Mouse (Mus musculus) cerebellum, adult 2 months (tissue): Measurements from ENCODE around the gene Crym. TPM values are rescaled to one million over a fixed set of nuclear protein-coding genes. Genes with fewer than 3 reads are reported as not detected.

ENCODE experiments used
- DNase-seq, 2 experiments: peaks; one replicate each; pipeline ENCODE4 v3.0.0; 2021
- H3K27ac ChIP-seq: fragments of 200-500 bp; 2 replicates; pipeline ENCODE4 v1.5.1; 2012; ENCODE audit warnings: low read length, control low read depth, inconsistent platforms; ENCODE audit not compliant: insufficient read depth
- H3K27me3 ChIP-seq: fragments of 200-500 bp; 2 replicates; pipeline ENCODE4 v1.6.1; 2012; ENCODE audit warnings: inconsistent platforms, mild to moderate bottlenecking, low read length, moderate library complexity; ENCODE audit not compliant: control insufficient read depth, insufficient read depth
- H3K4me1 ChIP-seq: fragments of 200-500 bp; 2 replicates; pipeline ENCODE4 v1.6.1; 2011; ENCODE audit warnings: low read length; ENCODE audit not compliant: control insufficient read depth, insufficient read depth
- H3K4me3 ChIP-seq: fragments of 200-500 bp; replicated peaks from 2 replicates; pipeline ENCODE3; 2011; ENCODE audit warnings: mild to moderate bottlenecking, low read depth, low read length, control low read depth; ENCODE audit not compliant: insufficient read depth
- CTCF ChIP-seq: fragments of 200-500 bp; IDR thresholded peaks from 2 replicates; pipeline ENCODE4 v1.5.1; 2011; ENCODE audit warnings: low read depth, mild to moderate bottlenecking, control low read depth, low read length, moderate library complexity, borderline replicate concordance; ENCODE audit not compliant: insufficient read depth
- POLR2A ChIP-seq: fragments of 200-500 bp; IDR thresholded peaks from 2 replicates; pipeline ENCODE4 v1.6.1; 2011; ENCODE audit warnings: low read length, control low read depth, borderline replicate concordance; ENCODE audit not compliant: insufficient read depth
- WGBS: fragments of 180-500 bp; shearing (Covaris S2); methylation state at CpG from one replicate; pipeline ENCODE4 v1.1.7; 2018; 5-methylcytosine and 5-hydroxymethylcytosine counted together
- polyA plus RNA-seq: library from polyadenylated mRNA; depleted of rRNA; stranded (reverse); fragments of >200 nt; gene quantifications from 2 replicates; pipeline ENCODE4 v1.2.3, GENCODE M21; 2012; rRNA removed

Gene Crym
- polyA plus RNA-seq, 1 experiment = 0.11 TPM

GRCm38 (mm10) chr7:120156841-120157409, 45.0 kb downstream of the Crym start:
- H3K27me3 ChIP-seq = no peaks in the 10 kb centered on the region
- no peak overlapping the region for H3K4me3 ChIP-seq
- H3K4me1 ChIP-seq = peaks cover 12% of the 10 kb centered on the region
- H3K27ac ChIP-seq = no peak overlapping the region
- 8% methylated on average over 2 of the region's 2 CpGs for WGBS
- no peak for TF ChIP-seq CTCF
- DNase-seq = peak in 1 of 2 experiments; percentile 63

- WGBS = 85% methylated on average over 2 of the region's 2 CpGs
- Histone ChIP-seq H3K27ac (no peak overlapping the region), H3K4me3 (no peak overlapping the region), H3K4me1 (peaks cover under 1% of the 10 kb centered on the region; the same call in 1 of the 2 replicates), H3K27me3 (no peaks in the 10 kb centered on the region)
- no peak for TF ChIP-seq CTCF
- TF ChIP-seq POLR2A = no peak
- no peak for DNase-seq
Measured at GRCm38 (mm10) chr7:120150898-120151297, 51.0 kb downstream of the Crym start.

- Histone ChIP-seq H3K4me1 (no peaks in the 10 kb centered on the region), H3K27ac (no peak overlapping the region), H3K4me3 (no peak overlapping the region), H3K27me3 (no peaks in the 10 kb centered on the region)
- WGBS = 25% methylated on average over 3 of the region's 3 CpGs
- TF ChIP-seq POLR2A = no peak
- TF ChIP-seq CTCF = no peak
- DNase-seq = no peak
Measured at GRCm38 (mm10) chr7:120150257-120150656, 51.7 kb downstream of the Crym start.

- WGBS = 81% methylated on average over 9 of the region's 9 CpGs
- Histone ChIP-seq H3K27me3 (no peaks in the 10 kb centered on the region), H3K4me1 (no peaks in the 10 kb centered on the region), H3K27ac (no peak within 1 kb of the TSS), H3K4me3 (no peak within 1 kb of the TSS)
- no peak for DNase-seq
- TF ChIP-seq POLR2A = no peak
- no peak for TF ChIP-seq CTCF
Measured at GRCm38 (mm10) chr7:120145191-120145590, 56.7 kb downstream of the Crym start, which contains the start of gene Zp2. Zp2 (minus strand) TSS chr7:120145291.

- no peak overlapping the region for H3K4me3 ChIP-seq
- no peak overlapping the region for H3K27ac ChIP-seq
- H3K27me3 ChIP-seq = no peaks in the 10 kb centered on the region
- WGBS = 77% methylated on average over 1 of the region's 1 CpGs
- DNase-seq = no peak
- H3K4me1 ChIP-seq = no peaks in the 10 kb centered on the region
- TF ChIP-seq CTCF (no peak), POLR2A (no peak)
Measured at GRCm38 (mm10) chr7:120142743-120143142, 59.2 kb downstream of the Crym start.

Other genes starting within 250 kb of the Crym start
- gene Dnah3, start 106.8 kb downstream of the Crym start, polyA plus RNA-seq = 0.20 and 0.35 TPM in 2 replicates
- 10.9 TPM in 2 replicates for gene Tmem159, start 99.8 kb downstream of the Crym start, polyA plus RNA-seq
- not detected in 2 replicates for gene Zp2, start 56.8 kb downstream of the Crym start, polyA plus RNA-seq
- not detected in 2 replicates for gene Anks4b, start 28.3 kb downstream of the Crym start, polyA plus RNA-seq
- gene Abca14, start 1.9 kb upstream of the Crym start, polyA plus RNA-seq = not detected in 2 replicates
- not detected in 2 replicates for gene Abca15, start 126.6 kb upstream of the Crym start, polyA plus RNA-seq
- gene Abca16, start 207.5 kb upstream of the Crym start, polyA plus RNA-seq = not detected in 2 replicates